In the genomic region with DNA sequence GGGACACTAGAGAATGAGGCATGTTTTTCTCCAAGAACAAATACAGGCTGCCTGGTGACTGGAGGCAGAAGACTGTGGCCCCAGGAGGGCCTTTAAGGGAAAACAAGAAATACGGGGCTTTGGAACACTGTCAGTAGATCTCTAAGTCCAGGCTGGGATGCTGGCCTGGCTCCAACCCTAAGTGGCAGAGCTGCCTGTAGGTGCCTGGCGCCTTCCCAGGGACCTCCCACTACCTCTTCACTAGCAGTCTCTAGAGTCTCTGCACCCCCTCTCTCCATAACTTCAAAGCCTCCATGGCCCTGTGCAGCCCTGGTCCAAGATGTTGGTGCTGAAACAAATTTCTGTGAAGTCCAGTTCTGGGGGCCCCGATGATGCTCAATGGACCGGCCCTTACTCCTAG, we compare ENCODE assay signal across 18 mouse cellular contexts.
A peak's percentile ranks its signal among the peaks of the same experiment; 100 is the strongest.
DNase-seq lines count a peak whose midpoint lies in the region; ATAC-seq and TF ChIP-seq lines count a peak whose summit lies in the region.
"Had no signal": no experiment of that assay in that cellular context is flagged by ENCODE, and none has a peak within 500 bp of the region (broad histone marks: within the 10 kb centered on the region; RNA-seq: fewer than 3 reads in every experiment).

No protein-coding gene starts in this region.

- peak; percentile 63 for DNase-seq in heart, postnatal 4 days
- DNase-seq in lung, postnatal 36 days, result peak; percentile 19
- DNase-seq in lung, postnatal 25 days (ENCODE audit: low spot score), result no peak
- DNase-seq in brain, adult 2 months (ENCODE audit: low read depth, low spot score), result peak; percentile 43
- DNase-seq in limb, embryonic 14.5 days (ENCODE audit: low spot score), result peak; percentile 64
- DNase-seq in adrenal gland, postnatal 10 days, result no peak
- DNase-seq: adrenal gland, adult 8-10 months; cerebellum, adult 11 months; kidney, adult 2 months; kidney, postnatal 10 days; layer of hippocampus, postnatal 36 days; liver, embryonic 13.5 days had no signal

- 57% methylated on average over 4 of the region's 4 CpGs for WGBS in heart, embryonic 11.5 days (ENCODE audit: insufficient replicate concordance)
- 51% methylated on average over 4 of the region's 4 CpGs for WGBS in limb, embryonic 14.5 days

- H3K27me3 ChIP-seq in heart, embryonic 11.5 days (ENCODE audit: control insufficient read depth, insufficient read depth, low read length), result peaks cover 61% of the 10 kb centered on the region
- H3K27me3 ChIP-seq in limb, embryonic 14.5 days (ENCODE audit: control insufficient read depth, insufficient read depth, low read length), result no peaks in the 10 kb centered on the region

- H3K4me2 ChIP-seq in heart, embryonic 11.5 days, result no peak overlapping the region
- H3K4me2 ChIP-seq in limb, embryonic 14.5 days (replicated peaks; ENCODE audit: low read depth, low read length, severe bottlenecking), result no peak overlapping the region
- H3K4me2 ChIP-seq: embryonic facial prominence, embryonic 13.5 days; hindbrain, embryonic 13.5 days; liver, embryonic 13.5 days; midbrain, embryonic 12.5 days had no signal

- H3K4me1 ChIP-seq in heart, embryonic 11.5 days (ENCODE audit: control insufficient read depth, insufficient read depth, low read length), result peaks cover 6% of the 10 kb centered on the region
- H3K4me1 ChIP-seq in limb, embryonic 14.5 days (ENCODE audit: control insufficient read depth, insufficient read depth, low read length), result peaks cover 15% of the 10 kb centered on the region; the same call in 1 of the 2 replicates
- H3K4me1 ChIP-seq: liver, embryonic 13.5 days had no signal

- H3K9me3 ChIP-seq in heart, embryonic 11.5 days (replicated peaks; ENCODE audit: control insufficient read depth, low read length), result no peaks in the 10 kb centered on the region
- no peaks in the 10 kb centered on the region for H3K9me3 ChIP-seq in limb, embryonic 14.5 days (ENCODE audit: control insufficient read depth, low read length)
- H3K9me3 ChIP-seq: embryonic facial prominence, embryonic 13.5 days; hindbrain, embryonic 13.5 days; liver, embryonic 13.5 days; midbrain, embryonic 12.5 days had no signal

- ATAC-seq in heart, embryonic 11.5 days (replicated peaks; ENCODE audit: insufficient number of reproducible peaks, low FRiP score, low TSS enrichment), result no peak
- no peak for ATAC-seq in limb, embryonic 14.5 days (ENCODE audit: low FRiP score, low read depth)
- ATAC-seq: inflammation-experienced regulatory T-cells, adult 6 months had no signal

- TF ChIP-seq POLR2A in limb, embryonic 14.5 days (IDR thresholded peaks at IDR 0.05; ENCODE audit: borderline replicate concordance, extremely low read depth, insufficient read depth, insufficient read length), result no peak

- no peak overlapping the region for H3K27ac ChIP-seq in heart, embryonic 11.5 days (ENCODE audit: low read depth, low read length)
- H3K27ac ChIP-seq in limb, embryonic 14.5 days (replicated peaks; ENCODE audit: low read depth, low read length), result no peak overlapping the region
- H3K27ac ChIP-seq: embryonic facial prominence, embryonic 13.5 days; hindbrain, embryonic 13.5 days; liver, embryonic 13.5 days; macrophage; midbrain, embryonic 12.5 days had no signal

- no peak overlapping the region for H3K4me3 ChIP-seq in heart, embryonic 11.5 days (ENCODE audit: low read depth, low read length)
- H3K4me3 ChIP-seq in limb, embryonic 14.5 days (replicated peaks; ENCODE audit: low read length), result no peak overlapping the region
- H3K4me3 ChIP-seq: embryonic facial prominence, embryonic 13.5 days; hindbrain, embryonic 13.5 days; liver, embryonic 13.5 days; midbrain, embryonic 12.5 days had no signal

- H3K36me3 ChIP-seq in heart, embryonic 11.5 days (ENCODE audit: control insufficient read depth, insufficient read depth, low read length), result no peaks in the 10 kb centered on the region
- H3K36me3 ChIP-seq in limb, embryonic 14.5 days (ENCODE audit: control insufficient read depth, insufficient read depth, low read length), result peaks cover 14% of the 10 kb centered on the region; the same call in 1 of the 2 replicates
- H3K36me3 ChIP-seq: embryonic facial prominence, embryonic 13.5 days; hindbrain, embryonic 13.5 days; liver, embryonic 13.5 days; midbrain, embryonic 12.5 days had no signal

- H3K9ac ChIP-seq in heart, embryonic 11.5 days (ENCODE audit: low read depth, low read length), result no peak overlapping the region
- H3K9ac ChIP-seq in limb, embryonic 14.5 days (ENCODE audit: low read depth, low read length, severe bottlenecking), result no peak overlapping the region
- H3K9ac ChIP-seq: embryonic facial prominence, embryonic 13.5 days; hindbrain, embryonic 13.5 days; liver, embryonic 13.5 days; midbrain, embryonic 12.5 days had no signal

Comparison
In these comparisons a context has a peak if more than half of its experiments do, and no peak if none do; other contexts are left out.
1. DNase-seq: peak in heart, postnatal 4 days (single experiment), lung, postnatal 36 days (single experiment), brain, adult 2 months (single experiment) and limb, embryonic 14.5 days (single experiment); none in lung, postnatal 25 days (single experiment) and adrenal gland, postnatal 10 days (single experiment).